Mouse (Mus musculus) forebrain, postnatal 0 days (tissue): ENCODE results near the gene Epha3. TPM values are rescaled to one million over a fixed set of nuclear protein-coding genes. Genes with fewer than 3 reads are reported as not detected.

Source experiments
- ATAC-seq: fragments of 200-750 bp; cut with Nextera tagmentation; 2 replicates; pipeline ENCODE4 v1.8.0; 2017; ENCODE audit warnings: mild to moderate bottlenecking, moderate library complexity
- DNase-seq: peaks from one replicate; pipeline ENCODE4 v3.0.0-alpha.2; 2015
- H3K27ac ChIP-seq: fragments of 300-500 bp; sonication (generic); 2 replicates; pipeline ENCODE4 v1.5.1; 2014; ENCODE audit warnings: low read depth, mild to moderate bottlenecking, antibody characterized with exemption, low read length, moderate library complexity, mixed read lengths
- H3K27me3 ChIP-seq: fragments of 300-500 bp; sonication (generic); 2 replicates; pipeline ENCODE4 v1.6.1; 2014; ENCODE audit warnings: mild to moderate bottlenecking, low read length, mixed read lengths; ENCODE audit not compliant: insufficient read depth
- H3K36me3 ChIP-seq: fragments of 300-500 bp; sonication (generic); 2 replicates; pipeline ENCODE4 v1.6.1; 2014; ENCODE audit warnings: mild to moderate bottlenecking, moderate library complexity; ENCODE audit not compliant: insufficient read depth
- H3K4me1 ChIP-seq: fragments of 300-500 bp; sonication (generic); 2 replicates; pipeline ENCODE4 v1.6.1; 2014; ENCODE audit warnings: antibody characterized with exemption; ENCODE audit not compliant: insufficient read depth
- H3K4me2 ChIP-seq: fragments of 300-500 bp; sonication (generic); 2 replicates; pipeline ENCODE4 v1.6.1; 2014; ENCODE audit warnings: low read depth, mild to moderate bottlenecking, moderate library complexity
- H3K4me3 ChIP-seq: fragments of 300-500 bp; sonication (generic); 2 replicates; pipeline ENCODE4 v1.5.1; 2014; ENCODE audit warnings: low read depth, low read length, mixed read lengths
- H3K9ac ChIP-seq: fragments of 300-500 bp; sonication (generic); 2 replicates; pipeline ENCODE4 v1.6.1; 2014; ENCODE audit warnings: mild to moderate bottlenecking
- H3K9me3 ChIP-seq: fragments of 300-500 bp; sonication (generic); 2 replicates; pipeline ENCODE4 v1.6.1; 2016; ENCODE audit warnings: low read length
- CTCF ChIP-seq: sonication (generic); IDR thresholded peaks from 2 replicates; pipeline ENCODE4 v1.5.1; 2016; ENCODE audit warnings: antibody characterized with exemption, control low read depth, low read depth
- WGBS: fragments of 180-500 bp; shearing (Covaris S2); extraction: QIAGEN DNeasy Blood & Tissue Kit; methylation state at CpG from one replicate; pipeline ENCODE4 v1.1.7; 2014; 5-methylcytosine and 5-hydroxymethylcytosine counted together
- polyA plus RNA-seq: library from polyadenylated mRNA; unstranded; fragments of >200 nt; fragmentation: Nextera tagmentation; extraction: Ambion mirVana; gene quantifications from 2 replicates; pipeline ENCODE4 v1.2.1, GENCODE M21; 2015
- total RNA-seq: library from RNA; depleted of rRNA; stranded (reverse); fragments of >200 nt; gene quantifications from 2 replicates; pipeline ENCODE4 v1.2.3, GENCODE M21; 2014

The Epha3 gene
- total and polyA plus RNA-seq, 2 experiments from 2014 or later: 25.4 to 47.1 TPM

- Histone ChIP-seq H3K4me2 (no peak overlapping the region), H3K27ac (no peak overlapping the region), H3K4me1 (peaks cover 5% of the 10 kb centered on the region; the same call in 1 of the 2 replicates), H3K4me3 (no peak overlapping the region), H3K9ac (no peak overlapping the region), H3K36me3 (no peaks in the 10 kb centered on the region), H3K27me3 (no peaks in the 10 kb centered on the region), H3K9me3 (no peaks in the 10 kb centered on the region)
- ATAC-seq (no peak), DNase-seq (no peak)
- WGBS: 29% methylated on average over 5 of the region's 5 CpGs
- TF ChIP-seq CTCF: no peak
These were observed 54.1 kb downstream of the Epha3 start for GRCm38 (mm10) chr16:63809871-63810270.

DNA sequence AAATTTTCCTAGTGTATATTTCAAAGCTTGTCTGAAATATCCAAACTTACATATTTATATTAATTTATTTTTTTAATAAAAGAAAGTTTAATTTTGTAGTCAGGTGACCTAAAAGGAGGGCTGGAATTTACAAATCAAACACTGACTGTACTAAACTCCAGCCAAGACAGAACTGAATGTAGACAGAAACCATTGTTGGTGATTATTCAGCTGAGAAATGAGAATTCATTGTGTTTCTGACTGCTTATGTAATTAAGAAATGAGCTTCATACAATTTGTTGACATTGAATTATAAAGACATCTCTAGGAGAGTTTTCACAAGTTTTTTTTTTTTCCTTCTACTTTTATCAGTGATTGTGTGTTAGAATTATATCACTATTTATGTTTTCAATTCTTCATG is 55.0 kb downstream of the Epha3 start:
- H3K4me3 ChIP-seq: no peak overlapping the region
- H3K27ac ChIP-seq: no peak overlapping the region
- H3K4me1 ChIP-seq: peaks cover 5% of the 10 kb centered on the region; the same call in 1 of the 2 replicates
- ATAC-seq (no peak), DNase-seq (no peak)
- no peak for TF ChIP-seq CTCF
- no peaks in the 10 kb centered on the region for H3K27me3 ChIP-seq
- H3K4me2 ChIP-seq: no peak overlapping the region
- no peaks in the 10 kb centered on the region for H3K36me3 ChIP-seq
- no peak overlapping the region for H3K9ac ChIP-seq
- H3K9me3 ChIP-seq: no peaks in the 10 kb centered on the region

DNA sequence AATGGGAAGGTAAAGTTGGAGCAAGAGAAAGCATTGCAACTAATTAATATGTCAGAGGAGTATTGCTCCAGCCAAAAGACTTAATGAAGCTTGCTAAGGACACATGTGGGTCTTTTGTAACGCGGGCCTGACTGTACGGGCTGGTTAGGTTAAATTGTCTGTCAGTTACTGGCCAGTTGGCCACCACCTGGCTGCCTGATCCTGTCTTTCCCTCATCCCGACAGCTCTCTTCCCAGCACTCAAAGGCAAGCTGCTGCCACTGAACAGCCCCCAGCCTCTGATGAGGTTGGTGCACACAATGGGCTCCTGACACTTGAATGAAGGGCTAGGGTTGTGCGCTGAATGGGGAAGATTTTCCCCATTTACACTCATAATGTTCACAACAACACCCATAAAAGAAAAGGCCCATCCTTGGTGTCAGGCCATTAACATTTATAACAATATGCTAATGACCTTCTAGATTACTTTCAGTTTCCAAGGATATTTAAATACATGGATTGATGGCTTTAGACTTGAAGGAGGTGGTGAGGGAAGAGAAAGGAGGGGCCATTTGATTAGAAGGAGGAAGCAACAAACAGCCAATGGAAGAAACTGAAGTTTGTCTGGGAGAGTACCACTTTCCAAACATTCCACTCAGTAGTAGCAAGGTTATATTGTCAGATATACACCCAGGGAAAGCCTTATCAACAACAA is 57.4 kb downstream of the Epha3 start:
- DNase-seq: peak; percentile 36
- 16% methylated on average over 5 of the region's 5 CpGs for WGBS
- H3K9me3 ChIP-seq: no peaks in the 10 kb centered on the region

GRCm38 (mm10) chr16:63806025-63806424 is 58.0 kb downstream of the Epha3 start:
- ATAC-seq (no peak), DNase-seq (no peak)
- Histone ChIP-seq H3K36me3 (no peaks in the 10 kb centered on the region), H3K9me3 (no peaks in the 10 kb centered on the region), H3K27me3 (no peaks in the 10 kb centered on the region), H3K27ac (no peak overlapping the region), H3K9ac (no peak overlapping the region), H3K4me3 (no peak overlapping the region), H3K4me2 (no peak overlapping the region), H3K4me1 (peaks cover 5% of the 10 kb centered on the region; the same call in 1 of the 2 replicates)
- no peak for TF ChIP-seq CTCF
- 34% methylated on average over 3 of the region's 3 CpGs for WGBS

More for the DNA sequence above, 57.4 kb downstream of the Epha3 start:
- no peak for TF ChIP-seq CTCF
- Histone ChIP-seq H3K4me2 (no peak overlapping the region), H3K4me1 (peaks cover 5% of the 10 kb centered on the region; the same call in 1 of the 2 replicates), H3K27ac (no peak overlapping the region), H3K9ac (no peak overlapping the region), H3K27me3 (no peaks in the 10 kb centered on the region), H3K4me3 (no peak overlapping the region), H3K36me3 (no peaks in the 10 kb centered on the region)
- peak; percentile 84; the same call in 1 of the 2 replicates for ATAC-seq

DNA sequence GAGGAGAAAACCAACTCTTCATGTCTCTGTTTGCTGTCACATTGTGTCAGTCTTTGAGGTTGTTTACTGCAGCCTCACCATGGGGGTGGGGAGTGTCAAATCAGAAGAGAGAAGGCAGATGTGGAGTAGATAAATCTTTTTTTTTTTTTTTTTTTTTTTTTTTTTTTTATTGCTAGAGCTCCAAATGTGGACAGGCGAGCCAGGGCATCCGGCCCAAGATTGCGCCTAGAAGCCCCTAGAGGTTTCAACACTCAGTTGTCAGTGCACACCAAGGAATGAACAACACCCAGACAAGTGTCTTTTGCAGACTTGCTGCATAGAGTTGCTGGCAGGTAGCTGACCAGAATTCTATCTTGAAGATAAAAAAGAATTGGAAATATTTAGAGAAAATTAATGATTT is 62.5 kb downstream of the Epha3 start:
- no peaks in the 10 kb centered on the region for H3K27me3 ChIP-seq
- ATAC-seq (no peak), DNase-seq (no peak)
- H3K4me1 ChIP-seq: 0 out of 2 replicates have a peak, but pooled peaks cover under 1% of the 10 kb centered on the region
- H3K27ac ChIP-seq: no peak overlapping the region
- TF ChIP-seq CTCF: no peak
- H3K4me3 ChIP-seq: no peak overlapping the region
- H3K9me3 ChIP-seq: no peaks in the 10 kb centered on the region
- no peaks in the 10 kb centered on the region for H3K36me3 ChIP-seq
- no peak overlapping the region for H3K4me2 ChIP-seq
- H3K9ac ChIP-seq: no peak overlapping the region
- 72% methylated on average over 3 of the region's 3 CpGs for WGBS

GRCm38 (mm10) chr16:63798341-63798740 is 65.6 kb downstream of the Epha3 start:
- Histone ChIP-seq H3K4me2 (no peak overlapping the region), H3K27me3 (no peaks in the 10 kb centered on the region), H3K9me3 (no peaks in the 10 kb centered on the region), H3K4me1 (peaks cover 5% of the 10 kb centered on the region; the same call in 1 of the 2 replicates), H3K27ac (no peak overlapping the region), H3K9ac (no peak overlapping the region), H3K36me3 (no peaks in the 10 kb centered on the region), H3K4me3 (no peak overlapping the region)
- TF ChIP-seq CTCF: no peak
- DNase-seq (no peak), ATAC-seq (no peak)
- WGBS: 58% methylated on average over 2 of the region's 2 CpGs

DNA sequence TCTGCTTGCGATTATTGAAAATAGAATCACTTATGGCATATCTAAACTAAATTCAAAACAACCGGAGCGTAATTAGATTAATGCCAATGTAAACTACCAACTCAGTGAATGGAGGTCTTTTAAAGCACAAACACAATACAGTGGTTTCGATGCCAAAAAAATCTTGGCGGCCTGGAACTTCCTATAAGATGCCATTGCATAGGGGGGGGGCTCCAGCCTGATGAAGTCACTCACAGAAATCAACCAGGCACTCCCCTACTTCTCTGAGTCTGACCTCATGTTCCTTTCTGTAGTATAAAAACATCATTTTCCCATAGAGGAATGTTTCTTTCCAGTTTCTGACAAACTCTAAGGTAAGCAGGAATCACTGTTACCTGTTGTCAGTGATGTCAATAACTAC is 69.7 kb downstream of the Epha3 start:
- Histone ChIP-seq H3K9me3 (no peaks in the 10 kb centered on the region), H3K4me1 (peaks cover 5% of the 10 kb centered on the region; the same call in 1 of the 2 replicates), H3K9ac (no peak overlapping the region), H3K27me3 (no peaks in the 10 kb centered on the region), H3K4me2 (no peak overlapping the region), H3K4me3 (no peak overlapping the region), H3K36me3 (no peaks in the 10 kb centered on the region), H3K27ac (no peak overlapping the region)
- WGBS: 35% methylated on average over 5 of the region's 5 CpGs
- DNase-seq (no peak), ATAC-seq (no peak)
- TF ChIP-seq CTCF: no peak
